Mouse (Mus musculus) megakaryocyte, embryonic 14.5 days (primary cell): ENCODE results near the gene Nudt15.
"Not testable (repeated sequence)": the region's sequence is repeated elsewhere in the genome, so short reads cannot be mapped to it uniquely, and the experiment has no call there.

Source experiments
- FLI1 ChIP-seq: IDR thresholded peaks from 2 replicates; pipeline ENCODE4 v1.6.1; 2012; ENCODE audit warnings: low read length, inconsistent platforms, mixed read lengths
- GATA1 ChIP-seq: IDR thresholded peaks from 3 replicates; pipeline ENCODE4 v1.6.1; 2012; ENCODE audit warnings: mixed read lengths, low read length, inconsistent platforms, borderline replicate concordance

DNA sequence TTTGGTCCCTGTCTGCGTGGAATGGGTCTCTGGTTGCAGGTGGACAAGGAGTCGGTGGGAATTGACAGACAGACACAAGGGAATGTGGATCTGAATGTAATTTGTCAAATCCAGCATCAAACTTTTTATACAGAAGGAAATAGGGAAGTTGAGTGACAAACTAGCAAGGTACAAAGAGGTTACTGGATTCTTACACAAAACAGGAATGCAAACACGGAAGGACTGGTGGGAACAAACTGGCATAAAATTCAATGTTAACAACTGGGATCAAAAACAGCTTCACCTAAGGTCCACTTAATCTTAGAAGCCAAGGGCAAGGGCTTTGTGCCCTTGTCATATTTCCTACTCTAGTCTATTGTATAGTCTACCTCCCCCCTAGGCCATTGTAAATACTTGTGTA is 19.4 kb downstream of the Nudt15 start:
- TF ChIP-seq GATA1, FLI1: not testable (repeated sequence)
